ENCODE assay signal across 23 mouse cellular contexts in the genomic region with DNA sequence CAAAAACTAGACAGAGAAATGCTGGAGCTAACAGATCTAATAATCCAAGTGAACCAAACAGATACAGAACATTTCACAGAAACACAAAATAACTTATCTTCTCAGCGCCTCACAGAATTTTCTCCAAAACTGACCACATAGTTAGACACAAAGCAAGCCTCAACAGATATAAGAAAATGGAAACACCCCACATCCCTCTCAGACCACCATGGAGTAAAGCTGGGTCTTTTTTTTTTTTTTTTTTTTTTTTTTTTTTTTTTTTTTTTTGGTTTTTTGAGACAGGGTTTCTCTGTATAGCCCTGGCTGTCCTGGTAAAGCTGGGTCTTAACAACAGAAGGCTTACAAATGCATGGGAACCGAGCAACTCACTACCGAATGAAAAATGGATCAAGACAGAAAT. TPM values are rescaled to one million over a fixed set of nuclear protein-coding genes. Genes with fewer than 3 reads are reported as not detected.
DNase-seq lines count a peak whose midpoint lies in the region; ATAC-seq and TF ChIP-seq lines count a peak whose summit lies in the region.
"Had no signal": no experiment of that assay in that cellular context is flagged by ENCODE, and none has a peak within 500 bp of the region (broad histone marks: within the 10 kb centered on the region; RNA-seq: fewer than 3 reads in every experiment).

No protein-coding gene starts in this region.

- H3K9ac ChIP-seq in ES-E14 (ENCODE audit: insufficient read depth, low read depth, low read length, poor library complexity, severe bottlenecking) (no peak overlapping the region), MEL (ENCODE audit: control insufficient read depth, low read depth, low read length, poor library complexity, severe bottlenecking) (no peak overlapping the region)
- H3K9ac ChIP-seq in midbrain, embryonic 16.5 days (ENCODE audit: low read depth, low read length) = no peak overlapping the region

- no peaks in the 10 kb centered on the region; a peak in 1 of 4 replicates for H3K27me3 ChIP-seq in MEL (ENCODE audit: control insufficient read depth in 1 of 2, insufficient read depth in 2 of 2, low read length in 2 of 2)
- no peaks in the 10 kb centered on the region for H3K27me3 ChIP-seq in midbrain, embryonic 16.5 days (ENCODE audit: control insufficient read depth, insufficient read depth, low read depth, low read length)

- WGBS in midbrain, embryonic 16.5 days = 89% methylated on average over 3 of the region's 3 CpGs

- no peak overlapping the region for H3K27ac ChIP-seq in ES-E14 (ENCODE audit: insufficient read depth, low read depth, low read length, poor library complexity, severe bottlenecking)
- H3K27ac ChIP-seq in MEL (ENCODE audit: control insufficient read depth, low read depth, low read length) = no peak overlapping the region
- no peak overlapping the region for H3K27ac ChIP-seq in midbrain, embryonic 16.5 days (ENCODE audit: low read length)

- TF ChIP-seq POLR2A in MEL (IDR thresholded peaks at IDR 0.05; ENCODE audit: control insufficient read depth in 1 of 2, insufficient read depth in 1 of 2, low read depth in 1 of 2, low read length in 2 of 2, poor library complexity in 1 of 2) = no peak

- DNase-seq in ES-E14 (ENCODE audit: low read depth, low spot score) = no peak
- DNase-seq in MEL (ENCODE audit: low read depth, low spot score) = no peak
- DNase-seq: adrenal gland, adult 2 months; adrenal gland, adult 8-10 months; adrenal gland, postnatal 10 days; adrenal gland, postnatal 14 days; adrenal gland, postnatal 25 days; adrenal gland, postnatal 36 days; B cell, adult 2 months; cerebellum, adult 11 months; cerebellum, adult 11-12 months; cerebellum, adult 18-20 months; cerebellum, adult 2 months; cerebellum, adult 8-10 months had no signal

- H3K36me3 ChIP-seq in ES-E14 (ENCODE audit: control insufficient read depth, insufficient read depth, low read length, poor library complexity, severe bottlenecking) = no peaks in the 10 kb centered on the region
- H3K36me3 ChIP-seq in MEL (ENCODE audit: control insufficient read depth in 1 of 2, insufficient read depth in 2 of 2, low read length in 2 of 2) = peaks cover 0 to 3% of the 10 kb centered on the region in 2 experiments; a peak in 1 of 4 replicates
- no peaks in the 10 kb centered on the region for H3K36me3 ChIP-seq in midbrain, embryonic 16.5 days (ENCODE audit: control insufficient read depth, insufficient read depth, low read length)
- H3K36me3 ChIP-seq: G1E had no signal

- H3K4me1 ChIP-seq in ES-E14 (ENCODE audit: control insufficient read depth in 2 of 2, insufficient read depth in 2 of 2, low read length in 2 of 2, poor library complexity in 1 of 2) (no peaks in the 10 kb centered on the region), MEL (ENCODE audit: control insufficient read depth in 1 of 2, insufficient read depth in 2 of 2, low read length in 2 of 2) (peaks cover 0 to 2% of the 10 kb centered on the region in 2 experiments; a peak in 3 of 4 replicates)
- no peaks in the 10 kb centered on the region for H3K4me1 ChIP-seq in midbrain, embryonic 16.5 days (ENCODE audit: control insufficient read depth, insufficient read depth, low read length)

- no peaks in the 10 kb centered on the region for H3K79me2 ChIP-seq in MEL (ENCODE audit: control insufficient read depth, insufficient read depth, low read length, poor library complexity)

- TF ChIP-seq RAD21 in MEL (IDR thresholded peaks at IDR 0.05; ENCODE audit: low read depth, low read length) = no peak

- no peak for TF ChIP-seq CTCF in MEL (IDR thresholded peaks at IDR 0.05 in 2 of 3, conservative IDR thresholded peaks at IDR 0.05 in 1 of 3; ENCODE audit: control insufficient read depth in 1 of 3, insufficient read depth in 1 of 3, low read depth in 2 of 3, low read length in 3 of 3, poor library complexity in 1 of 3, severe bottlenecking in 1 of 3)

- H3K9me3 ChIP-seq in ES-E14 (ENCODE audit: control insufficient read depth, insufficient read depth, low read depth, low read length) = no peaks in the 10 kb centered on the region
- H3K9me3 ChIP-seq in MEL (replicated peaks; ENCODE audit: insufficient read depth, low read length) = no peaks in the 10 kb centered on the region
- H3K9me3 ChIP-seq in midbrain, embryonic 16.5 days (replicated peaks; ENCODE audit: control insufficient read depth, low read length, poor library complexity, severe bottlenecking) = no peaks in the 10 kb centered on the region
- H3K9me3 ChIP-seq: G1E had no signal

- TF ChIP-seq EP300 in MEL (IDR thresholded peaks at IDR 0.05; ENCODE audit: low read depth in 1 of 2, low read length in 2 of 2) = no peak

- no peak overlapping the region for H3K4me2 ChIP-seq in midbrain, embryonic 16.5 days (ENCODE audit: low read length)

- H3K4me3 ChIP-seq in ES-E14 (ENCODE audit: insufficient read depth in 1 of 2, low read depth in 1 of 2, low read length in 2 of 2, poor library complexity in 1 of 2, severe bottlenecking in 1 of 2) (no peak overlapping the region), MEL (ENCODE audit: control insufficient read depth in 1 of 2, insufficient read depth in 1 of 2, low read depth in 2 of 2, low read length in 2 of 2) (no peak overlapping the region)
- H3K4me3 ChIP-seq in midbrain, embryonic 16.5 days (ENCODE audit: low read depth, low read length) = no peak overlapping the region

- in situ Hi-C loops in ES-E14 (cut with MboI; ENCODE audit: low sequenced_read_pairs in 2 of 2, unreplicated experiment in 2 of 2) = no loop called here

- no peak for ATAC-seq in erythroblast, adult 5-6 weeks (replicated peaks; ENCODE audit: low FRiP score, poor library complexity, severe bottlenecking)
- ATAC-seq in midbrain, embryonic 16.5 days = no peak
- ATAC-seq: activated CD4-positive, CD25-positive, alpha-beta regulatory T cell, adult 4 months; CD4-positive, CD25-positive, alpha-beta regulatory T cell, adult 4 months; Patski had no signal

TF ChIP-seq in ES-E14, 5 proteins besides CTCF, POLR2A, EP300 and RAD21:
- TF ChIP-seq HCFC1 (IDR thresholded peaks at IDR 0.05; ENCODE audit: borderline replicate concordance, insufficient read depth, low read length) = no peak
- no peak for TF ChIP-seq CHD2 (IDR thresholded peaks at IDR 0.05; ENCODE audit: low read depth, low read length)
- peak; percentile 57; the same call in 1 of the 2 replicates for TF ChIP-seq ZNF384 (IDR thresholded peaks at IDR 0.05; ENCODE audit: low read depth, low read length)
- TF ChIP-seq MAFK (IDR thresholded peaks at IDR 0.05; ENCODE audit: insufficient read depth, low read depth, low read length) = no peak

TF ChIP-seq in MEL, 35 proteins besides CTCF, POLR2A, EP300 and RAD21:
- TF ChIP-seq ZKSCAN1 (IDR thresholded peaks at IDR 0.05; ENCODE audit: low read depth, low read length) = no peak
- peak; percentile 72 for TF ChIP-seq ZNF384 (IDR thresholded peaks at IDR 0.05; ENCODE audit: low read depth, low read length)

RNA-seq across cellular contexts. Expression of a gene that starts 14.4 kb away (rescaled TPM):
- 11.2 and 13.5 TPM in 2 replicates for total RNA-seq in ES-E14 (2012; rRNA removed)
- total RNA-seq in MEL (2012; rRNA removed) = 12.2 and 12.3 TPM in 2 replicates
- polyA plus RNA-seq in MEL (2012; ENCODE audit: insufficient read depth in 1 of 2, insufficient read length in 2 of 2, low read depth in 1 of 2, low replicate concordance in 2 of 2, missing spikeins in 1 of 2) = 10 to 100 TPM in 1 of 2 experiments, not detected in 1; 12.4 TPM
- 0.38 and 1.7 TPM in 2 replicates for total RNA-seq in erythroblast, adult 5-6 weeks (2015; ENCODE audit: low replicate concordance)
- 0.98 and 1.3 TPM in 2 replicates for total RNA-seq in erythroblast, adult 5-6 weeks (2017; ENCODE audit: low replicate concordance)
- 23.5 and 25.7 TPM in 2 replicates for polyA plus RNA-seq in midbrain, embryonic 16.5 days (2015; fragmentation: Nextera tagmentation; extraction: Ambion mirVana)

RNA-seq across cellular contexts. Expression of a gene that starts 42.3 kb away (rescaled TPM):
- 0.90 and 1.1 TPM in 2 replicates for total RNA-seq in ES-E14 (2012; rRNA removed)
- total RNA-seq in MEL (2012; rRNA removed) = 2.9 and 3.1 TPM in 2 replicates
- 1 to 10 TPM in 1 of 2 experiments, not detected in 1; 2.4 TPM for polyA plus RNA-seq in MEL (2012; ENCODE audit: insufficient read depth in 1 of 2, insufficient read length in 2 of 2, low read depth in 1 of 2, low replicate concordance in 2 of 2, missing spikeins in 1 of 2)
- total RNA-seq in erythroblast, adult 5-6 weeks (2015; ENCODE audit: low replicate concordance) = not detected in 2 replicates
- 0.51 TPM in 1 of 2 replicates, not detected in the other for total RNA-seq in erythroblast, adult 5-6 weeks (2017; ENCODE audit: low replicate concordance)
- 3.5 and 4.6 TPM in 2 replicates for polyA plus RNA-seq in midbrain, embryonic 16.5 days (2015; fragmentation: Nextera tagmentation; extraction: Ambion mirVana)

RNA-seq across cellular contexts. Expression of a gene that starts 42.4 kb away (rescaled TPM):
- 29.9 and 42.8 TPM in 2 replicates for total RNA-seq in ES-E14 (2012; rRNA removed)
- 41.9 and 49.7 TPM in 2 replicates for total RNA-seq in MEL (2012; rRNA removed)
- polyA plus RNA-seq in MEL (2012; ENCODE audit: insufficient read depth in 1 of 2, insufficient read length in 2 of 2, low read depth in 1 of 2, low replicate concordance in 2 of 2, missing spikeins in 1 of 2) = 10 to 100 TPM in 1 of 2 experiments, not detected in 1; 39.2 TPM
- total RNA-seq in erythroblast, adult 5-6 weeks (2015; ENCODE audit: low replicate concordance) = 14.4 and 25.4 TPM in 2 replicates
- 19.0 and 28.0 TPM in 2 replicates for total RNA-seq in erythroblast, adult 5-6 weeks (2017; ENCODE audit: low replicate concordance)
- polyA plus RNA-seq in midbrain, embryonic 16.5 days (2015; fragmentation: Nextera tagmentation; extraction: Ambion mirVana) = 106 and 110 TPM in 2 replicates

RNA-seq across cellular contexts. Expression of a gene that starts 47.4 kb away (rescaled TPM):
- total RNA-seq in ES-E14 (2012; rRNA removed) = not detected in 2 replicates
- total RNA-seq in MEL (2012; rRNA removed) = not detected in 2 replicates
- under 1 TPM in 1 of 2 experiments, not detected in 1; 0.45 TPM for polyA plus RNA-seq in MEL (2012; ENCODE audit: insufficient read depth in 1 of 2, insufficient read length in 2 of 2, low read depth in 1 of 2, low replicate concordance in 2 of 2, missing spikeins in 1 of 2)
- not detected in 2 replicates for total RNA-seq in erythroblast, adult 5-6 weeks (2015; ENCODE audit: low replicate concordance)
- total RNA-seq in erythroblast, adult 5-6 weeks (2017; ENCODE audit: low replicate concordance) = not detected in 2 replicates
- not detected in 2 replicates for polyA plus RNA-seq in midbrain, embryonic 16.5 days (2015; fragmentation: Nextera tagmentation; extraction: Ambion mirVana)
- total RNA-seq: adrenal gland, adult 2 months; adrenal gland, postnatal 14 days; adrenal gland, postnatal 25 days; adrenal gland, postnatal 36 days; CH12.LX had no signal
- polyA plus RNA-seq: activated CD4-positive, CD25-positive, alpha-beta regulatory T cell, adult 4 months; adrenal gland, adult 2 months; brain, embryonic 14.5 days; C2C12; CD4-positive, CD25-positive, alpha-beta regulatory T cell, adult 4 months; cerebellum, adult 2 months; G1E had no signal

RNA-seq across cellular contexts. Expression of a gene that starts 54.3 kb away (rescaled TPM):
- total RNA-seq in ES-E14 (2012; rRNA removed) = 2.7 and 3.4 TPM in 2 replicates
- total RNA-seq in MEL (2012; rRNA removed) = 8.9 and 9.0 TPM in 2 replicates
- 1 to 10 TPM in 1 of 2 experiments, not detected in 1; 9.4 TPM for polyA plus RNA-seq in MEL (2012; ENCODE audit: insufficient read depth in 1 of 2, insufficient read length in 2 of 2, low read depth in 1 of 2, low replicate concordance in 2 of 2, missing spikeins in 1 of 2)
- not detected in 2 replicates for total RNA-seq in erythroblast, adult 5-6 weeks (2015; ENCODE audit: low replicate concordance)
- total RNA-seq in erythroblast, adult 5-6 weeks (2017; ENCODE audit: low replicate concordance) = not detected in 2 replicates
- 2.9 and 3.2 TPM in 2 replicates for polyA plus RNA-seq in midbrain, embryonic 16.5 days (2015; fragmentation: Nextera tagmentation; extraction: Ambion mirVana)
